Mouse (Mus musculus): ENCODE measurements at regions not wholly inside any gene's neighbourhood (a gene's known extent, or its start where the extent isn't known, plus 50 kb on each side); places are given as distances from the start of the nearest gene placed in this dataset.

- no peak for DNase-seq
Measured at GRCm38 (mm10) chrX:108608446-108608845, 56.2 kb downstream of the Gm379 start.

DNA sequence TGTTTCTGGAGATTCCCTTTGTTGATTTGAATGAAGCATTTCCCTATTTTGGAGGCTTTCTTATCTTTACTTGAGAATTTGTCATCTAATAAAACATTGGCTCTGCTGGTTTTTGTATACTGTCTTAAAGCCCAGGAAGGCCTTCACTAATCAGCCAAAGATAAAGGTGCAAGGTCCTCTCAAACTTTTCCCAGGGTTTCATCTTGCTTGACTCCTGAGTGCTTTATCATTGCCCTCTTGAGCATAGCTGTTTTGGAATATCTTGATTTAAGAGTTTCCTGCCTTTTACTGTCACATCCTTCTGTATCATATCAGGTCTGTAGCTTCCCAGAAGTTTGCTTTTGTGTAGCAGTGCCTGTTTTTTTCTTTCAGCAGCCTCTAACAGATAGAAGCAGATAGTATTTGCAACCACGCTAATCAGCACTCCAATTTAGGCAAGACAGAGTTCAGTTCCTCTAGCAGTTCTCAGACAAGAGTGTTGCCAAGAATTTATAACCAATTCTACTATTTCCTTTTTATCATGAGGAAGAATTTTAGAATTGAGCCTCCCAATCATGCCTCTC is 64.7 kb downstream of the Gm379 start:
- DNase-seq = no peak

GRCm38 (mm10) chrX:108561977-108562376 is 102.7 kb downstream of the Gm379 start:
- DNase-seq = no peak

GRCm38 (mm10) chrX:108543149-108543548 is 121.5 kb downstream of the Gm379 start:
- DNase-seq = no peak

DNA sequence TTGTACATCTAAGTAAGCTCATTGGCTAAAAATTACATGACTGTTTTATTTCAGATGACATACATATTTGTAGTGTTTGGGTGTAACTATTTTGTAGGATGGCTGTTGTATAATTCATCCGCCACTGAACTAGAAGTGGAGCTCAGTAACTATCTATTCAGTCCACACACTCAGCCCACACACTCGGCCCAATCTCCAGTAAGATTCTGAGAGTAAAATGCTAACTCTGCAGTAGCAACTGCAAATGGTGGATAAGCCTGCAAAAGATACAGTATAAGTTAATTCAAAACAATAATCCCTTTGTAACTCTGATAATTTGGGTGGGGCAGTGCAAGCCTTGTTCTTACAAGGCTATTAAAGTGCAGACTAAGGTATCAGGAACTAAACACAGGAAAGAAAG is 123.3 kb downstream of the Gm379 start:
- DNase-seq = no peak

GRCm38 (mm10) chrX:108536995-108537394 is 127.7 kb downstream of the Gm379 start:
- DNase-seq = peak; percentile 16 to 62
